Mouse (Mus musculus) kidney, embryonic 15.5 days (tissue): ENCODE measurements around the gene Slc35f6. TPM values are rescaled to one million over a fixed set of nuclear protein-coding genes. Genes with fewer than 3 reads are reported as not detected.
"Not testable (repeated sequence)": the region's sequence is repeated elsewhere in the genome, so short reads cannot be mapped to it uniquely, and the experiment has no call there.

Experiments
- ATAC-seq: fragments of 200-750 bp; cut with Nextera tagmentation; replicated peaks from 2 replicates; pipeline ENCODE4 v1.8.0; 2017; ENCODE audit warnings: moderate TSS enrichment; ENCODE audit not compliant: low FRiP score
- H3K27ac ChIP-seq: fragments of 300-500 bp; sonication (generic); 2 replicates; pipeline ENCODE4 v1.5.1; 2015; ENCODE audit warnings: mild to moderate bottlenecking, inconsistent platforms
- H3K27me3 ChIP-seq: fragments of 300-500 bp; sonication (generic); 2 replicates; pipeline ENCODE4 v1.6.1; 2015; ENCODE audit warnings: inconsistent platforms
- H3K36me3 ChIP-seq: fragments of 300-500 bp; sonication (generic); 2 replicates; pipeline ENCODE4 v1.6.1; 2015; ENCODE audit warnings: inconsistent platforms
- H3K4me1 ChIP-seq: fragments of 300-500 bp; sonication (generic); 2 replicates; pipeline ENCODE4 v1.6.1; 2015; ENCODE audit warnings: inconsistent platforms
- H3K4me2 ChIP-seq: fragments of 300-500 bp; sonication (generic); 2 replicates; pipeline ENCODE4 v1.6.1; 2015; ENCODE audit warnings: moderate library complexity, mild to moderate bottlenecking, inconsistent platforms
- H3K4me3 ChIP-seq: fragments of 300-500 bp; sonication (generic); replicated peaks from 2 replicates; pipeline ENCODE4 v1.5.1; 2015; ENCODE audit warnings: mild to moderate bottlenecking, inconsistent platforms
- H3K9ac ChIP-seq: fragments of 300-500 bp; sonication (generic); 2 replicates; pipeline ENCODE4 v1.6.1; 2015; ENCODE audit warnings: mild to moderate bottlenecking, inconsistent platforms
- H3K9me3 ChIP-seq: fragments of 300-500 bp; sonication (generic); replicated peaks from 2 replicates; pipeline ENCODE4 v1.6.1; 2016; ENCODE audit warnings: inconsistent platforms
- WGBS: fragments of 180-500 bp; shearing (Covaris S2); methylation state at CpG from one replicate; pipeline ENCODE4 v1.1.7; 2015; ENCODE audit warnings: mixed read lengths; 5-methylcytosine and 5-hydroxymethylcytosine counted together
- polyA plus RNA-seq: library from polyadenylated mRNA; unstranded; fragments of >200 nt; fragmentation: Nextera tagmentation; extraction: Ambion mirVana; gene quantifications from 2 replicates; pipeline ENCODE4 v1.2.1, GENCODE M21; 2015

The Slc35f6 gene
- polyA plus RNA-seq, 1 experiment from 2014 or later = 27.1 TPM

DNA sequence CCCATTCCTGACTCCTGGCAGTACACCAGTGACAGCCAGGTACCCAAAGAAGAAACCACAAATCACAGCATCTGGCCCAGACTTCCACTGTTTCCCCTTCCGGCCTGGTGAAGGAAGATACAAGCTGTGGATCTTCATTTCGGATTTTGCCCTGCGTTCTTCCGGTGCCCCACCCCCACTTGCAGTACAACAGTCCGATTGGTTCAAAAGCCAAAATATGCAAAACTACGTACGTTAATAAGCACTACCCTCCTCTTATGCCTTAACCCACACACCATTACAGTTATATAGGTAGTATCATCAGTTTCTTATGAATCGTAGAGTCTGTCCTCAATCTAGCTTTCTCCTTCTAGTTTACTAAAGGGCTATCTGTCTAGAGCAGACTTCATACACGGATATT lies 17.6 kb downstream of the Slc35f6 start:
- ATAC-seq = no peak
- no peak overlapping the region for H3K4me2 ChIP-seq
- H3K9ac ChIP-seq = no peak overlapping the region
- H3K27me3 ChIP-seq = no peaks in the 10 kb centered on the region
- 92% methylated on average over 9 of the region's 9 CpGs for WGBS
- peaks cover 23% of the 10 kb centered on the region for H3K4me1 ChIP-seq
- no peaks in the 10 kb centered on the region for H3K9me3 ChIP-seq
- no peak overlapping the region for H3K4me3 ChIP-seq
- H3K36me3 ChIP-seq = peaks cover 21% of the 10 kb centered on the region
- H3K27ac ChIP-seq = no peak overlapping the region

DNA sequence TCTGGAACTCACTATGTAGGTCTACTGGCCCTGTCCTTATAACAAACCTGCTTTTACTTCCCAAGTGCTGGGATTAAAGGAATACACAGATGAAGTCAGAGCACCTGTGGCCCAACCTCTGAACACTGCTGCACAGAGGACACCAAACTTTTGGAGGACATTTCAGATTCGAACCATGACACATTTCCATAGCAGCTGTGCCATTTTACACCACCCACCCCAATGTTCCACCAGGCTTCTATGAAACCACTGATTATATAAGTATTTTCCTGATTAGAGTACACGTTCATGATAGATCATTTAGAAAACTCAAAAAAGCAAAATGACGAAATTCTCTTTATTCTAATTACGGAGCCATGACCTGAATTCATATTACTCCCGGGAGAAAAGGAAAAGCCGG lies 18.2 kb downstream of the Slc35f6 start:
- Histone ChIP-seq H3K4me1 (peaks cover 23% of the 10 kb centered on the region), H3K9ac (peak overlapping the region; percentile 53), H3K27me3 (no peaks in the 10 kb centered on the region), H3K4me2 (peak overlapping the region; percentile 67), H3K4me3 (peak overlapping the region; percentile 91), H3K9me3 (no peaks in the 10 kb centered on the region), H3K27ac (peak overlapping the region; percentile 94), H3K36me3 (peaks cover 27% of the 10 kb centered on the region)
- ATAC-seq = no peak
- whole genome bisulfite sequencing = 56% methylated on average over 6 of the region's 6 CpGs

DNA sequence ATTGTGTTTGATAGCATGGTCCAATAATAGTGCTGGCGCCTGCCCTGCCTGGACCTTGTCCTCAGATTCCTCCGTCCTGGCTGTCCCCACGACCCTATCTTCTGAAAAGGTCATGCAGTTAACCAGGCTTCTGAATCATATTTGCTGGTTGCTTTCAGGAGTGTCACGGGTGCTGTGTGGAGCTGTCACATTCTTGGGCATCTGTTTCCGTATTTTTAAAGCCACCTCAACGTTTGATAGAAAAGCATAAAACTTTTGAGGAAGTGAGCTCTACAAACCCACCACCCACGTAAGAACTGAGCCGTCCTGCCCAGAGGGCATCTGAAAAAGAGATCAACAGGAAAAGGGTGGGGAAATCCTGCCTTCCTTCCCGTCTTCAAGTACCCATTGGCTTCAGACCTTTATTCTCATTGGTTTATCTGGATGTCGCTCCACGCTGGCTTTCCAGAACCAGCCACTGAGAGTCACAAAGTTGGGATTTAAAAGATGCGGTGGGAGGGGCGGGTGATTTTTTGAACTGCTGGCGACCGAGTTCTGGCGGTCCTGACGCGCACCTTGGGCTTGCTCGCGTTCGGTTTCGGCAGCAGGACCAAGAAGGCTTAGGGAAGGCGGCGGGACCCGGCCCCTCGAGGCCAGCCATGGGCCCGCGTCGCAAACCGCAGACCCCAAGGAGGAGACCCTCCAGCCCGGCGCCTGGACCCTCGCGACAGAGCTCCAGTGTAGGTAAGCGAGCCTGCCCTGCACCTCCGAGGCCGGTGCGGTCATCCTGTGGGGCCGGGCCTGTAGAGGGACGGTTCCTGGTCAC lies 18.9 kb downstream of the Slc35f6 start, which contains the start of gene Cenpa:
Cenpa (plus strand) TSS at position 387 of the 805 bp plus-strand sequence.
- Histone ChIP-seq H3K4me2 (peak within 1 kb of the TSS; percentile 67), H3K27me3 (no peaks in the 10 kb centered on the region), H3K4me1 (peaks cover 23% of the 10 kb centered on the region), H3K36me3 (peaks cover 33% of the 10 kb centered on the region), H3K27ac (peak within 1 kb of the TSS; percentile 94), H3K4me3 (peak within 1 kb of the TSS; percentile 91), H3K9ac (peak within 1 kb of the TSS; percentile 83), H3K9me3 (no peaks in the 10 kb centered on the region)
- peak; percentile 96 for ATAC-seq
- WGBS = under 1% methylated on average over 40 of the region's 40 CpGs

DNA sequence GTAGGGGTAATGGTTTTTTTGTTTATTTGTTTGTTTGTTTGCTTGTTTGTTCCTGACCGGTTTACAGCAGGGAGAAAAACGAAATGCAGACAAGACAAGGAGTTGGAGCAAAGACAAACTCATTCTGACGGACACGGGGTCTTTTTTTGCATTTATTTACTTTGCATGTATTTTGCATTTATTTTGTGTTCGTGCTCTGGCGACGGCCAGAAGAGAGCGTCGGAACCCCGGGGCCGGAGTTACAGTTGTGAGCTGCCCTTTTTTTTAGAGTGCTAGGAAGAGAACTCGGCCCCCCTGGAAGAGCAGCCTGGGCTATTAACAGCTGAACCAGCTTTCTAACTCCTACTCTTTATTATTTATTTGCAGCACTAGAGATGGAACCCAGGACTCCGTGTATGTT lies 19.5 kb downstream of the Slc35f6 start:
- peak overlapping the region; percentile 92 for H3K27ac ChIP-seq
- peak overlapping the region; percentile 67 for H3K4me2 ChIP-seq
- peak overlapping the region; percentile 83 for H3K9ac ChIP-seq
- H3K4me3 ChIP-seq = peak overlapping the region; percentile 91
- ATAC-seq = no peak
- no peaks in the 10 kb centered on the region for H3K9me3 ChIP-seq
- WGBS = under 1% methylated on average over 13 of the region's 13 CpGs
- H3K4me1 ChIP-seq = peaks cover 23% of the 10 kb centered on the region
- H3K27me3 ChIP-seq = no peaks in the 10 kb centered on the region
- H3K36me3 ChIP-seq = peaks cover 39% of the 10 kb centered on the region

DNA sequence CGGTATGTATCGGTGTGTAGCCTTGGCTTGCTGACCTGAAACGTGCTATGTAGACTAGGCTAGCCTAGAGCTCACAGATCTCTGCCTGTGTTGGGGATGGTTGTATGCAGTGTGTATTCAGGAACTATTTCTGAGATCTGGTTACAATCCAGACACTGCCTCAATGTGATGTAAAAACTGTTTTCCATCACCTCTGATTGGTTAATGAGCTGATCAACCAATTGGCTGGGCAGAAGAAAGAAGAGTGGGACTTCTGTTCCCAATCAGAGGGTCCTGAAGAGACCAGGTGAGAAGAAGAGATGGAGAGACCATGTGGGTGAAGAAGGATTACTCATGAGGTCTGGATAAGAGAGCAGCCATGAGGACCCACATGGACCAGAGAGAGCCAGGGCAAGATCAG lies 20.0 kb downstream of the Slc35f6 start:
- 0 out of 2 replicates have a peak overlapping the region, but pooled peaks have one; percentile 92 for H3K27ac ChIP-seq
- H3K4me1 ChIP-seq = peaks cover 23% of the 10 kb centered on the region
- 1% methylated on average over 3 of the region's 3 CpGs for WGBS

DNA sequence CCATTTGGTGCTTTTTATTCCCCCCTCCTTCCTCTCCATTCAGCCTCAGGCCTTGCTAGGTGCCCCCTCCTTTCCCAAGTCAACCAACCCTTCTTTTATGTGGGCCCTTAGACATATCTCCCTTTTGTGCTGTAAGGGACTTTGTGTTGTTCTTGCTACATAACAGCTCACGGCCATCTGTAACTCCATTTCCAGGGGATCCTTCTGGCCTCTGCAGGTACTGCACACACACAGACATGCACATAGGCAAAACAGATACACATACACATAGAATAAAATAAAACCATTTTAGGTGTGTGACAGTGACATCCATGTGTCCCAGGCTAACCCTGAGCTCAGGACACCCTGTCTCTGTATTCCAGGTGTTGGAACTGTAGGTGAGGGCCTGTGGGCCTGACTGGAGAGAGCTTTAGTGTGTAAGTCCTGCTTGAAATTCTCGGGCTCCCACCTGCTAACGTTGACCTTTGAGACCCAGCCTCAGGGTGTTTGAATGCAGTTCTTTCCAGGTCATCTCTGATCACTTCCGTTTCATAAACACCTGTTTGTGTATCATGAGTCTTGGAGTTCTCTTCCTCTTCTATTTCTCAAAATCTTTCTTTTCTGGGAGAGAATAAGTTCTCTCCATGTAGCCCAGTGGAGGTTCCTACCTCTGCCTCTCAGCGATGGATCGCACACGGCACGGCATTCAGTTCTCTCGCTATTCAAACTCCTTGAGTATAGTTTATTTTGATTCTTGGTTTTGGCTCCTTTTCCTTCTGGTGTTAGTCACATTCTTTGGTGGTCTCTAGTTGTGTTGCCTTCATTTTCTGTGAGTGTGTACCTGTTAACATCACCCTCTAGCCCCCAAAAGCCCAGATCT lies 21.1 kb downstream of the Slc35f6 start:
- Histone ChIP-seq H3K4me3 (peak overlapping the region; percentile 91), H3K4me1 (peaks cover 23% of the 10 kb centered on the region), H3K9ac (no peak overlapping the region), H3K9me3 (no peaks in the 10 kb centered on the region), H3K4me2 (peak overlapping the region; percentile 67), H3K27me3 (no peaks in the 10 kb centered on the region), H3K36me3 (peaks cover 56% of the 10 kb centered on the region), H3K27ac (no peak overlapping the region)
- ATAC-seq = no peak
- WGBS = 91% methylated on average over 9 of the region's 9 CpGs

More for the DNA sequence above, 20.0 kb downstream of the Slc35f6 start:
- no peak for ATAC-seq
- H3K9ac ChIP-seq = peak overlapping the region; percentile 83
- no peaks in the 10 kb centered on the region for H3K9me3 ChIP-seq
- H3K36me3 ChIP-seq = peaks cover 44% of the 10 kb centered on the region
- H3K27me3 ChIP-seq = no peaks in the 10 kb centered on the region
- H3K4me3 ChIP-seq = peak overlapping the region; percentile 91
- peak overlapping the region; percentile 67 for H3K4me2 ChIP-seq

DNA sequence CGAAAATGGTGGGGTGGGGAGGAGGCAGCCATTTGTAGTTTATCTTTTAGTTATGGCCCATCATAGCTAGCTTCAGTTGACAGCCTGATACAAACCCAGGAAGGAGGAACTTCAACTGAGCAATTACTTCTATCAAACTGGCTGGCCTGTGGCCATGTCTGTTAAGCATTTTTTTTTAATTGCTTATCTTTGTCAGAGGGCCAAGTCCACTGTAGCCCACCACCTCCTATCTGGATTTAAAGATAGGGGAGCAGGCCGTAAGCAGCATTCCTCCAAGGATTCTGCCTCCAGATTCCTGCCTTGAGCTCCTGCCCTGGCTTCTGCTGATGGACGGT lies 21.7 kb downstream of the Slc35f6 start:
- Histone ChIP-seq H3K9ac (no peak overlapping the region), H3K27ac (no peak overlapping the region), H3K36me3 (peaks cover 62% of the 10 kb centered on the region), H3K4me1 (peaks cover 23% of the 10 kb centered on the region), H3K4me2 (no peak overlapping the region), H3K9me3 (no peaks in the 10 kb centered on the region), H3K4me3 (no peak overlapping the region), H3K27me3 (no peaks in the 10 kb centered on the region)
- 85% methylated on average over 3 of the region's 3 CpGs for whole genome bisulfite sequencing
- no peak for ATAC-seq

DNA sequence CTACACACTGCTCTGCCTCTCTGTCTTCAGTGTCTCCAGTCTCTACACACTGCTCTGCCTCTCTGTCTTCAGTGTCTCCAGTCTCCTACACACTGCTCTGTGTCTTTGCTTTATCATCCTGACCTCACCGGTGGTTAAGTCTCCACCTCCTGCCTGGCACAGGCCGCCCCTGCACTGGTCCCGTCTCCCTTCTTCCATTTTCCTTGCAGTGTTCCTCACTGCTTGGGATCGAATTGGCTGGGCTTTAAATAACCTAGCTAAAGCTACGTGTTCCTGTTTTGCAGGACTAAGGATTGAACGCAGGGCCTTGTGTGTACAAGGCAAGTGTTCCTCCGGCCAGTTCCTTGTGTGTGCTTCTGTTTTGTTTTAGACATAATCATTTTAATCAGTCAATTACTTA lies 22.4 kb downstream of the Slc35f6 start:
- H3K4me1 ChIP-seq = peaks cover 23% of the 10 kb centered on the region
- H3K4me3 ChIP-seq = no peak overlapping the region
- H3K36me3 ChIP-seq = peaks cover 66% of the 10 kb centered on the region
- H3K9ac ChIP-seq = no peak overlapping the region
- 92% methylated on average over 7 of the region's 7 CpGs for WGBS
- H3K27ac ChIP-seq = no peak overlapping the region
- H3K27me3 ChIP-seq = no peaks in the 10 kb centered on the region
- no peaks in the 10 kb centered on the region for H3K9me3 ChIP-seq
- no peak for ATAC-seq
- H3K4me2 ChIP-seq = no peak overlapping the region

DNA sequence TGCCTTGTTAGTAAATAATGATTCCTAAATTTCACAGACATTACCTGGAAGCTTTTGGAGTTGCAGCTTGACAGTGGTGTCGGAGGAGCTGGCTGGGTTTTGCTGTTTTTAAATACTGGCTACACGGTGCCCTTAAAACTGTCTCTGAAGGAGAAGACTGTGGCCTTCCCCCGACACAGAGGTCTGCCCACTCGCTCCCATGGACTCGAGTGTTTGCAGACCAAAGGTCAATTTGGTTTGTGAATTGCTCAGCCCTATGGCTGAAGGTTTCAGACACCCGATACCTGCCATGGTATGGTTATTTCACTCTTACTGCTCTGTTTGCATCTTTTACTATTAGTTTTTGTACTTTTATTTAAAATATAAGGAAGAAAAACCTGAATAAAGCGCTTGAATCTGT lies 26.3 kb downstream of the Slc35f6 start:
- no peak for ATAC-seq
- H3K9ac ChIP-seq = no peak overlapping the region
- peaks cover 82% of the 10 kb centered on the region for H3K36me3 ChIP-seq
- no peak overlapping the region for H3K27ac ChIP-seq
- no peak overlapping the region for H3K4me2 ChIP-seq
- no peaks in the 10 kb centered on the region for H3K27me3 ChIP-seq
- no peaks in the 10 kb centered on the region for H3K9me3 ChIP-seq
- no peak overlapping the region for H3K4me3 ChIP-seq
- H3K4me1 ChIP-seq = peaks cover 3% of the 10 kb centered on the region
- 63% methylated on average over 7 of the region's 7 CpGs for WGBS

DNA sequence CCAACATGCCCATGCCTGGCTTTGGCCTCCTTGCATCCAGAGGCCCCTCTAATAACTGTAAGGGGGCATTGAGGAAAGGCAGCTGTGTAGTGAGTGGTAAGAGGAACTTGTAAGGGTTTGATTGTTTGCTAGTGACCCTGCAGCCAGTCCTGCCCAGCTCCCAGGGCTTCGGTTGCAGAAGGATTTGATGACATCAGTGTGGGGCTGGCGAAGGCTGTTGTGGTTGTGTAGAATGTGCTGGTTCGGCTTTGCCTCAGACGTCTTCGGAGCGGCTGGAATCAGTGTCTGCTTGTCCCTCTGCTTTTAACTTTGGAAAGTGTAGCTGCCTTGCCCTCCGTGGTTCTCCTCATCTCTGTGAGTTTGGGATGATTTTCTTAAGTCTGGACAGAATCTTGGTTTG lies 29.1 kb downstream of the Slc35f6 start:
- H3K4me3 ChIP-seq = no peak overlapping the region
- no peak overlapping the region for H3K27ac ChIP-seq
- H3K9me3 ChIP-seq = no peaks in the 10 kb centered on the region
- no peaks in the 10 kb centered on the region for H3K27me3 ChIP-seq
- H3K9ac ChIP-seq = no peak overlapping the region
- ATAC-seq = no peak
- H3K4me2 ChIP-seq = no peak overlapping the region
- peaks cover 54% of the 10 kb centered on the region for H3K36me3 ChIP-seq
- H3K4me1 ChIP-seq = no peaks in the 10 kb centered on the region
- WGBS = 87% methylated on average over 7 of the region's 7 CpGs

DNA sequence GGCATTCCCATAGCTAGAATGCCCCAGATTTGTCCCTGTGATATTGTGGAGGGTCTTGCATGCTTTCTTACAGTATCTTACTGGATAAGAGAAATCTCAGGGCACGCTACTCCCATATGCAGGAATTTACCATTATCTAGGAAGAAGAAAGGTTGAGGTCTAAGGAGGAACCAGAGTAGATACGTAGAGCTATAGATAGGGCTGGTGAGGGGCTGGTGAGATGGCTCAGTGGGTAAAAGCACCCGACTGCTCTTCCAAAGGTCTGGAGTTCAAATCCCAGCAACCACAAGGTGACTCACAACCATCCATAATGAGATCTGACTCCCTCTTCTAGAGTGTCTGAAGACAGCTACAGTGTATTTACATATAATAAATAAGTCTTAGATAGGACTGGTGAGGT lies 30.3 kb downstream of the Slc35f6 start:
- not testable (repeated sequence) for H3K9me3 ChIP-seq, ATAC-seq, H3K27ac ChIP-seq, H3K27me3 ChIP-seq, H3K9ac ChIP-seq, H3K4me1 ChIP-seq, H3K4me2 ChIP-seq, H3K4me3 ChIP-seq
- WGBS = 87% methylated on average over 3 of the region's 3 CpGs
- H3K36me3 ChIP-seq = peaks cover 41% of the 10 kb centered on the region

DNA sequence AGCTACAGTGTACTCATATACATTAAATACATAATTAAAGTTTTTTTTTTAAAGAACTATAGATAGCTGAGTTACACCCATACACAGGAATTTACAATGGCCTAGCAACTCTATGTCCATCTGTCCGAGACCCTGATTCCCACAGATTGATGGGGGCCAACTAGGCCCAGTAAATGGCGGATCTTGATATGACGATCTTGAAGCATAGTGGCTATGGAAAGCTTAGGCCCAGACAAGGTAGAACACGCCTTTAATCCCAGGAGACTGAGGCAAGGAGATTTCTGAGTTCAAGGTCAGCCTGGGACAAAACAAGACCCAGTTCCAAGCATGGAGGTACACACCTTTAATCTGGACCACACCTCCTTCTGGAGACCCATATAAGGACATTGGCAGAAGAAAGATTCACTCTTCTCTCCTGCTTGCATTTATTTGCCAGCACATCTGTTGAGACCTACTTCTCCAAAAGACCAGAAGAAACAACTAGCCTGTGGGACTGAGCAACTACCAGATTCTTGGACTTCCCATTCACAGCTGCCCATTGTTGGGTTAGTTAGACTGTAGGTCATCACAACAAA lies 31.1 kb downstream of the Slc35f6 start:
- Histone ChIP-seq H3K27me3 (no peaks in the 10 kb centered on the region), H3K36me3 (peaks cover 34% of the 10 kb centered on the region), H3K4me2 (no peak overlapping the region), H3K4me1 (no peaks in the 10 kb centered on the region), H3K9me3 (no peaks in the 10 kb centered on the region), H3K4me3 (no peak overlapping the region), H3K9ac (no peak overlapping the region), H3K27ac (no peak overlapping the region)
- ATAC-seq = no peak
- 93% methylated on average over 4 of the region's 4 CpGs for WGBS
